In genomic region chr16:71489415-71489814, GRCm38 (mm10) we compare ENCODE assay signal across 33 mouse cellular contexts.
"Had no signal": no experiment of that assay in that cellular context is flagged by ENCODE, and none has a peak within 500 bp of the region (broad histone marks: within the 10 kb centered on the region; RNA-seq: fewer than 3 reads in every experiment).

No protein-coding gene starts in this region.

- H3K4me3 ChIP-seq: heart, adult 2 months; heart, embryonic 10.5 days; heart, embryonic 12.5 days; heart, embryonic 13.5 days; heart, embryonic 15.5 days; hindbrain, embryonic 10.5 days; hindbrain, embryonic 12.5 days; hindbrain, embryonic 13.5 days; hindbrain, embryonic 15.5 days; intestine, embryonic 15.5 days; layer of hippocampus, adult 2 months; left cerebral cortex, adult 2 months had no signal

- H3K9me3 ChIP-seq: heart, embryonic 10.5 days; heart, embryonic 12.5 days; heart, embryonic 13.5 days; heart, embryonic 15.5 days; hindbrain, embryonic 10.5 days; hindbrain, embryonic 12.5 days; hindbrain, embryonic 13.5 days; hindbrain, embryonic 15.5 days; intestine, embryonic 15.5 days had no signal

- H3K4me1 ChIP-seq: heart, embryonic 10.5 days; heart, embryonic 12.5 days; heart, embryonic 13.5 days; heart, embryonic 15.5 days; hindbrain, embryonic 10.5 days; hindbrain, embryonic 12.5 days; hindbrain, embryonic 13.5 days; hindbrain, embryonic 15.5 days; intestine, embryonic 15.5 days had no signal

- DNase-seq: heart, adult 18-20 months; heart, adult 2 months; heart, postnatal 10 days; heart, postnatal 14 days; heart, postnatal 36 days; heart, postnatal 4 days; kidney, adult 11 months; kidney, adult 8-10 months; kidney, adult 9 months; kidney, postnatal 14 days; kidney, postnatal 25 days; kidney, postnatal 36 days; kidney, postnatal 4 days; layer of hippocampus, adult 9-11 months; layer of hippocampus, postnatal 36 days had no signal

- H3K36me3 ChIP-seq: heart, embryonic 10.5 days; heart, embryonic 12.5 days; heart, embryonic 13.5 days; heart, embryonic 15.5 days; hindbrain, embryonic 10.5 days; hindbrain, embryonic 12.5 days; hindbrain, embryonic 13.5 days; hindbrain, embryonic 15.5 days; intestine, embryonic 15.5 days had no signal

- H3K27me3 ChIP-seq: heart, embryonic 12.5 days; heart, embryonic 13.5 days; heart, embryonic 15.5 days; hindbrain, embryonic 12.5 days; hindbrain, embryonic 13.5 days; hindbrain, embryonic 15.5 days; intestine, embryonic 15.5 days had no signal

- ATAC-seq: hindbrain, embryonic 16.5 days; hindbrain, postnatal 0 days; inflammation-experienced regulatory T-cells, adult 6 months; intestine, embryonic 15.5 days; intestine, embryonic 16.5 days; intestine, postnatal 0 days had no signal

- H3K27ac ChIP-seq: heart, adult 2 months; heart, embryonic 10.5 days; heart, embryonic 13.5 days; heart, embryonic 15.5 days; hindbrain, embryonic 10.5 days; hindbrain, embryonic 12.5 days; hindbrain, embryonic 13.5 days; hindbrain, embryonic 14.5 days; hindbrain, embryonic 15.5 days; hindbrain, postnatal 0 days; intestine, embryonic 15.5 days; layer of hippocampus, adult 2 months; left cerebral cortex, adult 2 months had no signal

- H3K4me2 ChIP-seq: heart, embryonic 11.5 days; heart, embryonic 12.5 days; heart, embryonic 13.5 days; heart, embryonic 15.5 days; hindbrain, embryonic 12.5 days; hindbrain, embryonic 13.5 days; hindbrain, embryonic 14.5 days; hindbrain, embryonic 15.5 days; intestine, embryonic 15.5 days had no signal

- H3K9ac ChIP-seq: heart, embryonic 12.5 days; heart, embryonic 13.5 days; heart, embryonic 15.5 days; hindbrain, embryonic 12.5 days; hindbrain, embryonic 13.5 days; hindbrain, embryonic 14.5 days; hindbrain, embryonic 15.5 days; intestine, embryonic 15.5 days had no signal
